Mouse (Mus musculus): Measurements from ENCODE around the gene Gpc3. TPM values are rescaled to one million over a fixed set of nuclear protein-coding genes. Genes with fewer than 3 reads are reported as not detected.

The Gpc3 gene
- polyA plus RNA-seq, 1 experiment from 2014 or later: 58.4 TPM

DNA sequence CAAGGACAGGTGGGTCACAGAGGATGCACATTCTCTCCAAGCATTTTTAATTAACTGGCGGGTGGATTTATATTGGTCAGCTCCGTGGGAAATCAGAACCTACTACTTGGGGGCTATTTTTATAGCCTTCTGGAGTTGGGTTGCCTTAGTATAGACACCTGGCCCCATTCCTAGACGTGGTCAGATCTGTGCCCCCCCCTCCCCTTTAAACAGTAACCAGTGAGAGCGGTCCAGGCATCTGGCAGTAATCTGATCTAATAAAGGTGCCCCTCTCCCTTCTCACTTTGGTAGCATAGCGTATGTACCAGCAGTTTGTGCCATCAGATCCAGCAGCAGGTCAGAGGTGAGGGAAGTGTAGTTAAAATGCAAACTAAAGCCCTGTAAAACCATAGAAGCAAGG is 76.5 kb downstream of the Gpc3 start:
- ATAC-seq (ENCODE audit: low FRiP score, low TSS enrichment) (no peak), DNase-seq (no peak)
- H3K9ac ChIP-seq (replicated peaks; ENCODE audit: low read length): no peak overlapping the region
- no peaks in the 10 kb centered on the region for H3K36me3 ChIP-seq (ENCODE audit: control insufficient read depth, insufficient read depth, low read length)
- no peak overlapping the region for H3K27ac ChIP-seq (replicated peaks; ENCODE audit: low read depth, low read length)
- no peaks in the 10 kb centered on the region for H3K4me1 ChIP-seq (ENCODE audit: control insufficient read depth, insufficient read depth, low read length)
- no peak overlapping the region for H3K4me3 ChIP-seq (replicated peaks; ENCODE audit: low read depth, low read length)
- WGBS: 78% methylated on average over 5 of the region's 5 CpGs
- no peaks in the 10 kb centered on the region for H3K9me3 ChIP-seq (ENCODE audit: control insufficient read depth, low read length)
- no peak overlapping the region for H3K4me2 ChIP-seq (ENCODE audit: low read length)
- H3K27me3 ChIP-seq (ENCODE audit: control insufficient read depth, insufficient read depth, low read length): no peaks in the 10 kb centered on the region

DNA sequence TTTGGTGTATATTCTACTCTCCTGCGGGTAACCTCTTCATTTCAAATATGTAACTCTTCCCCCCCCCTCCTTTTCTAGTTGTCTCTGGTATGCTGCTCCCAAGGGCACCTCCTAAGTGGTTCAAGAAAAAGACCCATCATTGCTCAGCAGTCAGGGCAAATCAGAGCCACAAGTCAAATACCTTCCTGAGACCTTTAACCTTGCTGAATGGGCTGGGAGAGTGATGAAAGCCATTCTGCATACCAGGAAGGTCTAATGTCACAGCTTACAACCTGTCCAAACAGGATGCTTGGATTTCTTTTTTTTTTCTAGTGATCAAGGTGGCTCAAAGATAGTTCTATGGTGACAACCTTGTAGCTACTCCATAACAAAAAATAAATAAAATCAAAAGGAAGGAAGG is 80.0 kb downstream of the Gpc3 start:
- no peak overlapping the region for H3K4me2 ChIP-seq (ENCODE audit: low read length)
- H3K36me3 ChIP-seq (ENCODE audit: control insufficient read depth, insufficient read depth, low read length): no peaks in the 10 kb centered on the region
- no peaks in the 10 kb centered on the region for H3K4me1 ChIP-seq (ENCODE audit: control insufficient read depth, insufficient read depth, low read length)
- no peaks in the 10 kb centered on the region for H3K9me3 ChIP-seq (ENCODE audit: control insufficient read depth, low read length)
- H3K9ac ChIP-seq (replicated peaks; ENCODE audit: low read length): no peak overlapping the region
- no peak for DNase-seq
- no peak overlapping the region for H3K27ac ChIP-seq (replicated peaks; ENCODE audit: low read depth, low read length)
- ATAC-seq (ENCODE audit: low FRiP score, low TSS enrichment): no peak
- 77% methylated on average over 1 of the region's 1 CpGs for WGBS
- H3K4me3 ChIP-seq (replicated peaks; ENCODE audit: low read depth, low read length): no peak overlapping the region
- no peaks in the 10 kb centered on the region for H3K27me3 ChIP-seq (ENCODE audit: control insufficient read depth, insufficient read depth, low read length)

DNA sequence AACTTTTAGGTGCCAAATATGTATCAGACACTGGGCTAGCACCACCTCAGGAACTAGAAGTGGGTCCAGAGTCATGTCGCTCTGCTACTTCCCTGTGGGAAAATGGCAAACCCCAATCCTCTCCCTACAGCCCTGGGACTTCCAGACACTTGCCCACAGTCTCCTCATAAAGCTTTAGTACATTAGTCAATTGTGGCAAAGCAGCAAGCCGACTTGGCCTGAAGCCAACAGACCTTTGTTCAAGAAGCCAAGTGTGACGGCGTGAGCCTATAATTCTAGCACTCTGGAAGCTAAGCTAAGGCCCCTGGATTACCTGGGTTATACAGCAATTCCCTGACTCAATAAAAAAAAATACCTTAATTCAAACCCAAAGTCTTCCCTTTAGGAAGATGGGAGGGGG is 80.7 kb downstream of the Gpc3 start:
- no peaks in the 10 kb centered on the region for H3K9me3 ChIP-seq (ENCODE audit: control insufficient read depth, low read length)
- H3K4me1 ChIP-seq (ENCODE audit: control insufficient read depth, insufficient read depth, low read length): no peaks in the 10 kb centered on the region
- H3K9ac ChIP-seq (replicated peaks; ENCODE audit: low read length): no peak overlapping the region
- no peak overlapping the region for H3K27ac ChIP-seq (replicated peaks; ENCODE audit: low read depth, low read length)
- no peaks in the 10 kb centered on the region for H3K36me3 ChIP-seq (ENCODE audit: control insufficient read depth, insufficient read depth, low read length)
- no peaks in the 10 kb centered on the region for H3K27me3 ChIP-seq (ENCODE audit: control insufficient read depth, insufficient read depth, low read length)
- no peak overlapping the region for H3K4me3 ChIP-seq (replicated peaks; ENCODE audit: low read depth, low read length)
- ATAC-seq (ENCODE audit: low FRiP score, low TSS enrichment) (no peak), DNase-seq (peak; percentile 60)
- no peak overlapping the region for H3K4me2 ChIP-seq (ENCODE audit: low read length)
- 55% methylated on average over 4 of the region's 4 CpGs for WGBS

DNA sequence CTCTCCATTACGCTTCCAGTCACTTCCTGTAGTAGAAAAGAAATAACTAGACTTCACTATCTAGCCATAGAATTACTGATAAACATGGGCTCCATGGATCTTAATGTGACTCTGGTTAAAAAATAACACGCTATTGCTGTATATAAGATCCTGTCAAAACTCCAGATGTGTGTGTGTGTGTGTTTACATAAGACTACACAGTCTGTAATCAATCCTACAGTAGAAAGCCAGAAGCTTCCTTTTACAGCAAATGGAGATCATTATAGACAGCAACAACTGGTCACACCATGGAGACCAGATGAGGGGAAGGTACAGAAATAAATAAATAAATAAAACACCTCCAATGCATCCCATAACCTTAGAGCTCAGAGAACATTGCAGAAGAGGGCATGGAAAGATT is 81.6 kb downstream of the Gpc3 start:
- Histone ChIP-seq H3K4me1 (ENCODE audit: control insufficient read depth, insufficient read depth, low read length) (no peaks in the 10 kb centered on the region), H3K9me3 (ENCODE audit: control insufficient read depth, low read length) (no peaks in the 10 kb centered on the region), H3K27ac (replicated peaks; ENCODE audit: low read depth, low read length) (no peak overlapping the region), H3K27me3 (ENCODE audit: control insufficient read depth, insufficient read depth, low read length) (no peaks in the 10 kb centered on the region), H3K4me3 (replicated peaks; ENCODE audit: low read depth, low read length) (no peak overlapping the region), H3K9ac (replicated peaks; ENCODE audit: low read length) (no peak overlapping the region), H3K4me2 (ENCODE audit: low read length) (no peak overlapping the region), H3K36me3 (ENCODE audit: control insufficient read depth, insufficient read depth, low read length) (no peaks in the 10 kb centered on the region)
- DNase-seq: no peak
- ATAC-seq (ENCODE audit: low FRiP score, low TSS enrichment): no peak
- 86% methylated on average over 2 of the region's 2 CpGs for WGBS

DNA sequence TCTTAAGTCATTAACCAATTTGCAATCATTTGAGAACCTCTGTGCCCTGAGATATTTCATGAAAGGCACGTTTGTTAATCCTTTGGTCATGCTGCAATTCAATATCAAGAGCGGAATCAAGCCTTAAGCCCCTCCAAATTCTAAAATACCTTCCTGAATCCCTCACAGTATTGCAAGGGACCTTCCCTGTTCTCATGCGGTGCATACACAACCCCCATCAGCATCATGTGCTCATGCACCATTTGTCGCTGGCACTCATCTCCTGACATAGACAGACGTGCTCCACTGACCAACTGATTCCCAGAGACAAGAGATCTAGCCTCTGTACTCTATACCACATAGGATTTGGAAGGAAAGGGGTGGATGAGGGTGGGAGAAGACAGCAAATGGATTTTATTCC is 87.7 kb downstream of the Gpc3 start:
- no peak for ATAC-seq (ENCODE audit: low FRiP score, low TSS enrichment)
- H3K9ac ChIP-seq (replicated peaks; ENCODE audit: low read length): no peak overlapping the region
- H3K27ac ChIP-seq (replicated peaks; ENCODE audit: low read depth, low read length): no peak overlapping the region
- no peaks in the 10 kb centered on the region for H3K27me3 ChIP-seq (ENCODE audit: control insufficient read depth, insufficient read depth, low read length)
- no peak overlapping the region for H3K4me2 ChIP-seq (ENCODE audit: low read length)
- H3K4me3 ChIP-seq (replicated peaks; ENCODE audit: low read depth, low read length): no peak overlapping the region
- no peaks in the 10 kb centered on the region for H3K4me1 ChIP-seq (ENCODE audit: control insufficient read depth, insufficient read depth, low read length)
- no peak for DNase-seq
- H3K36me3 ChIP-seq (ENCODE audit: control insufficient read depth, insufficient read depth, low read length): no peaks in the 10 kb centered on the region
- WGBS: 59% methylated on average over 5 of the region's 5 CpGs
- no peaks in the 10 kb centered on the region for H3K9me3 ChIP-seq (ENCODE audit: control insufficient read depth, low read length)

DNA sequence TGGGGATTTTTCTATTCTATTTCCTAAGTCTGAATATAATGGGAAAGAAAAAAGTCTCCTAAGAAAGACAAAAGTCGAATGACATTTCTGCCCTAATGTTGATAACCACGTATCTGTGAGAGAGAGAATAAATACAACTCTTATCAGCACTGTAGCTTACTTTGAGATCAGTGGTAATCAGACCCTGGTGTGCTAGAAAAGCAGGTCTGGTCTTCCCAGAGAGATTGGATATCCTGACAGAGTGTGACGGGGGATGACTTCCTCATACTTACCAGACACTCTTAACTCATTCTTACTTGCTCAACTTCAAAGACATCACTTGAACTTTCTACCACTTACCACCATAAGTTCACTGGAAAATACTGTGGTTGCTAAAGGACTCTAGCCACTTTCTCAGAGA is 88.6 kb downstream of the Gpc3 start:
- Histone ChIP-seq H3K27ac (replicated peaks; ENCODE audit: low read depth, low read length) (no peak overlapping the region), H3K4me1 (ENCODE audit: control insufficient read depth, insufficient read depth, low read length) (no peaks in the 10 kb centered on the region), H3K27me3 (ENCODE audit: control insufficient read depth, insufficient read depth, low read length) (no peaks in the 10 kb centered on the region), H3K9me3 (ENCODE audit: control insufficient read depth, low read length) (no peaks in the 10 kb centered on the region), H3K4me2 (ENCODE audit: low read length) (no peak overlapping the region), H3K4me3 (replicated peaks; ENCODE audit: low read depth, low read length) (no peak overlapping the region), H3K36me3 (ENCODE audit: control insufficient read depth, insufficient read depth, low read length) (no peaks in the 10 kb centered on the region), H3K9ac (replicated peaks; ENCODE audit: low read length) (no peak overlapping the region)
- WGBS: 66% methylated on average over 3 of the region's 3 CpGs
- ATAC-seq (ENCODE audit: low FRiP score, low TSS enrichment): no peak
- DNase-seq: no peak

DNA sequence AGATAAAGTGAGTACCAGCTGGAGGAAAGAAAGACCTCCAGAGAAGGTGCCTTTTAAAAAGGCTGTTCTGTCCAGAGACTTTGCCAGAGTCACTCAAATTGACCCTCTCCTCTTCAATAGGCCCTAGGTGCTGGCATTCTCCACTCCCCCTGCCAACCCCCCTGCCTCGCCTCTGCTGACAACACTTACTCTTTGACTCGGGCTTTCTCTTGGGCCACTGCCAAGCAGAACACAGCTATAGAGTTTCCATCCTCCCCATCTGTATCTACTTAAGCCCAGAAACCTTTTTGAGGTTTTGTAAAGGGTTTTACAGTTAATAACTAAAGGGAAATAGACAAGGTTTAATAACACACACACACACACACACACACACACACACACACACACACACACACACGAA is 99.2 kb downstream of the Gpc3 start:
- Histone ChIP-seq H3K4me2 (ENCODE audit: low read length) (no peak overlapping the region), H3K27ac (replicated peaks; ENCODE audit: low read depth, low read length) (no peak overlapping the region), H3K4me3 (replicated peaks; ENCODE audit: low read depth, low read length) (no peak overlapping the region), H3K9ac (replicated peaks; ENCODE audit: low read length) (no peak overlapping the region), H3K27me3 (ENCODE audit: control insufficient read depth, insufficient read depth, low read length) (no peaks in the 10 kb centered on the region), H3K36me3 (ENCODE audit: control insufficient read depth, insufficient read depth, low read length) (no peaks in the 10 kb centered on the region), H3K9me3 (ENCODE audit: control insufficient read depth, low read length) (no peaks in the 10 kb centered on the region), H3K4me1 (ENCODE audit: control insufficient read depth, insufficient read depth, low read length) (no peaks in the 10 kb centered on the region)
- peak; percentile 36 for DNase-seq
- 42% methylated on average over 3 of the region's 3 CpGs for WGBS
- ATAC-seq (ENCODE audit: low FRiP score, low TSS enrichment): no peak

DNA sequence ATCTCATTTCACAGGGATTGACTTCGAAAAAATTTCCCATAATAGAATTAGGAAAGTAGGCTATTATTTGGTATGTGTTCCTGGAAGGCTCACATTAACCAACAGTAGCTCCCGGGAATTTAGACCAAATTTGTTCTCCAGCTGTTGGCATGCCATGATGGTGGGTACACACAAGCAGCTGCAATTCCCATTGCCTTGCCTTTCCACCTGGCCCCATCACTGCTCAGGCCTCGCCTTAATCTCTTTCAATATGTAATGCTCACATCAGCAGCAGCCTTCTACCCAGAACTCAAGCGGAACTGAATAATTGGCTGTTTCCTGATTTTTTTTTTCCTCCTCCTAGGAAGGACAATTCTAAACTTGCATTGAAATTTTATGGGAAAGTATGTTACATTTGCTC is 102.6 kb downstream of the Gpc3 start:
- WGBS: 70% methylated on average over 4 of the region's 4 CpGs
- Histone ChIP-seq H3K4me1 (ENCODE audit: control insufficient read depth, insufficient read depth, low read length) (no peaks in the 10 kb centered on the region), H3K9me3 (ENCODE audit: control insufficient read depth, low read length) (no peaks in the 10 kb centered on the region), H3K27me3 (ENCODE audit: control insufficient read depth, insufficient read depth, low read length) (no peaks in the 10 kb centered on the region), H3K4me3 (replicated peaks; ENCODE audit: low read depth, low read length) (no peak overlapping the region), H3K36me3 (ENCODE audit: control insufficient read depth, insufficient read depth, low read length) (no peaks in the 10 kb centered on the region), H3K27ac (replicated peaks; ENCODE audit: low read depth, low read length) (no peak overlapping the region), H3K4me2 (ENCODE audit: low read length) (no peak overlapping the region), H3K9ac (replicated peaks; ENCODE audit: low read length) (no peak overlapping the region)
- DNase-seq (no peak), ATAC-seq (ENCODE audit: low FRiP score, low TSS enrichment) (no peak)

DNA sequence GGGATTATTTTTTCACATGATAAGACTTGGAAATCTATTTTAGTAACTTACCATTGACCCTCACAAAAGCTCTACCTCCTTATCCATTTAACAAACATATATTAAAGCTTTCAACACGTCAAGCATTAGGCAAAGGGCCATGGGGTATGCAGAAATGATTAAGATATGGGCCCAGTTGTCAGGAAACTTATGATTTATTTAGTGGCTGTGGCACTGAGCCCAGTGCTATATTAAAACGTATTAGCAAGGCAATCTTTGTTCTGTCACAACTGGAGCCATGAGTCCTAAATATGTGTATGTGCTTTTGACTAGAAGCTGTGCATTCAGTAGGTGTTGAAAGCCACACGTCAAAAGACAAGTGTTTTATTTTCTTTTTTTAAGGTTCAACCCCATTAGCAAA is 109.9 kb downstream of the Gpc3 start:
- Histone ChIP-seq H3K4me2 (ENCODE audit: low read length) (no peak overlapping the region), H3K9ac (replicated peaks; ENCODE audit: low read length) (no peak overlapping the region), H3K27ac (replicated peaks; ENCODE audit: low read depth, low read length) (no peak overlapping the region), H3K4me1 (ENCODE audit: control insufficient read depth, insufficient read depth, low read length) (no peaks in the 10 kb centered on the region), H3K9me3 (ENCODE audit: control insufficient read depth, low read length) (no peaks in the 10 kb centered on the region), H3K36me3 (ENCODE audit: control insufficient read depth, insufficient read depth, low read length) (no peaks in the 10 kb centered on the region), H3K27me3 (ENCODE audit: control insufficient read depth, insufficient read depth, low read length) (no peaks in the 10 kb centered on the region), H3K4me3 (replicated peaks; ENCODE audit: low read depth, low read length) (no peak overlapping the region)
- ATAC-seq (ENCODE audit: low FRiP score, low TSS enrichment): no peak
- DNase-seq: peak; percentile 7
- 57% methylated on average over 3 of the region's 3 CpGs for WGBS

Data from midbrain, embryonic 14.5 days (tissue).